Mouse (Mus musculus) megakaryocyte progenitor cell, adult 5-6 weeks (primary cell): Measurements from ENCODE around the gene Gusb. TPM values are rescaled to one million over a fixed set of nuclear protein-coding genes. Genes with fewer than 3 reads are reported as not detected.
"Not testable (repeated sequence)": the region's sequence is repeated elsewhere in the genome, so short reads cannot be mapped to it uniquely, and the experiment has no call there.

ENCODE experiments used
- ATAC-seq: replicated peaks from 2 replicates; pipeline ENCODE4 v1.8.0; 2016; ENCODE audit warnings: mild to moderate bottlenecking, moderate TSS enrichment, inconsistent platforms; ENCODE audit not compliant: poor library complexity
- total RNA-seq, 2 experiments: library from RNA; stranded (forward) in 1 of 2; stranded (reverse) in 1 of 2; fragments of 157-497, 149-512 nt in 1 of 2; fragments of 200-1000 nt in 1 of 2; gene quantifications; 2 replicates each; pipeline versions ENCODE4 v1.2.3 to v1.2.4; 2015 to 2017

Gene Gusb
- total RNA-seq (2015) (137 and 148 TPM in 2 replicates), total RNA-seq (2017) (77.6 and 90.6 TPM in 2 replicates)

DNA sequence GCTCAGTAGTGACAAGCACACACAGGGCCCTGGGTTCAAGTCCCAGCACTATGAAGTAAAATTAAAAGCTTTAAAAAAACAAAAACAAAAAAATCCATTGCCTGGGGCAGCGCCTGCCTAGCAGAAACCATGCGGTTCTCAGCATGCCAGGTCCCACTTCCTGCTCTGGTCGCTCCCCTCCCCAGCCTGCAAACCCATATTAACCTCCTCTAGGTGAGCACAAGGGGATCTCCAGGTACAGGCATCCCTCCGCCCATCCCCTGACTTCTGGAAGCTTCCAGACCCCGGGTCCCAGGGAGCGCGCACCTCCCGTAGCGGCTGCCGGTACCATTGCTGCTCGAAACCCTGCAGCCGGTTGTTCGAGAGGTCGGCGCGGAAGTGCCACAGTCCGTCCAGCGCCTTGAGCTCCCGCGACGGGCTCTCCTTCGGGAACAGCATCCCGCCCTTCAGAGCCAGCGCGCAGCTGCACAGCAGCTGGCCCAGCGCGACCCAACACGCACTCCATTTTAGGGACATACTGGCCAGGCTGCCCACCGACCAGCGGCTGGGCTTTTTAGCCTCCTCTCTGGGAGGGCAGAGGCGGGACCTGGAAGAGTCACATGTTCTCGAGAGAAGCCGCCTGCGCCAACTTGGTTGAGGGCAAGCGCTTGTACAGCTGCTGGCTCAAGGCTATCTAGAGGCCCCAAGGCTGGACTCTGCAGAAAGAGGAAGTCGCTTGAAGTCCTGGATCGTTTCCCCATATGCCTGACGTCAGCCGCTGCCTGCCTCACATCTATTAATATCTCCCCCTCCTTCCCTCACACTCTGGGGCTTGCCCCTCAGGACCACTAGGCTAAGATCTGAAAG lies at the start of gene Gusb:
Gene Gusb, minus strand, starts transcription at position 749 of the 846 bp plus-strand sequence.
- ATAC-seq, result peak; percentile 71

DNA sequence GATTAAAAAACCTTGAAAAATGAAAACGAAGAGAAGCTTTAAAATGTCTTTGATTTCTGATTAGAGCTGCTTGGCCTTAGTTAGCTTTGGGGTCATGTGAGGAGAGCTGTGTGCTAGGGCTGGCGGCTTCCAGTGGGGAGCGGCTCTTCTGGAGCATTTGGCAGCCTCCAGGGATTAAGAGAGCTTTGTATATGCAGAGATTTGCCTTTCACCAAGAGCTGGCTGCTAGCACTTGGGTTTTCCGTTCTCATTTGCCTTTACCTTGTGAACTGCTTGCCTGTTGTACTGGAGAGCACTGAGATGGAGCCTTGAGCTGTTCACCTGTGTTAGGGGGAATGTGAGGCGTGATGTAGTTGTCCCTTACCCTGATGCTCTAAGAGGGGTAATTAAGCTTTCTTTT lies 49.7 kb upstream of the Gusb start:
- no peak for ATAC-seq

DNA sequence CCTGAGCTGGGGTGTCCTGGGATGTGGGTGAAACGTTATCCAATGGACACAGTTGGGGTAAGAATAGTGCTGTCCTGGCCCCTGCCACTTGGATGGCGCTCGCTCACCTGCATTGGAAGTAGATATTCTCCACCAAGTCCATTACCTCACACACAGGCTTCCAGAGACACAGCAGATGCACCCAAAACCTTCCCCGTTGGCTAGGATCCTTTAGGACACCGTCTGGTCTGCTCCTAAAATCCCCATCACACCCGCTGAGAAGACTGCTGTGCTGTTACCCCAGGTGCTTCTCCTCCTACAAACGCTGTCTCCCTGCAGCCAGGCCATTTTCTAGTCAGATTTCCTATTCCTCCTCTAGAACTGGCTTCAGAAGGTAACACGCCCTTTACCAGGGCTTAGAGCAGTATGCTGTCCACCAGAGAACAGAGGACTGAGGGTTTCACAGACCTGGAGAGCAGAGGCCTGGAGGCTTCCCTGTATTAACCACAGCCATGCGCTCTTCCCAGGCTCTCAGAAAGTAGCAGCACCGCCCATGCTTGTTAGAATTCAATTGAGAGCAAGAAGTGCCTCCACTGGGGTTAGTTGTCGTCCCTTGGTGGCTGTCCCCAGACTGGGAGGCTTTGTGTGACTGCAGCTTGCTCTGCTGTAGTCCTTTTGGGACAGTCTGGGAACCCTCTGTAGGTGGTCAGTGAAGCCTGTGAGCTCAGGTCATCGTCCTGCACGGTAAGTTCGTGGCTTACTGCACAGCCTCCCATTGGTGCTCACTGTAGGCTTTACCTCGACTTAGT lies 48.4 kb upstream of the Gusb start:
- no peak for ATAC-seq

DNA sequence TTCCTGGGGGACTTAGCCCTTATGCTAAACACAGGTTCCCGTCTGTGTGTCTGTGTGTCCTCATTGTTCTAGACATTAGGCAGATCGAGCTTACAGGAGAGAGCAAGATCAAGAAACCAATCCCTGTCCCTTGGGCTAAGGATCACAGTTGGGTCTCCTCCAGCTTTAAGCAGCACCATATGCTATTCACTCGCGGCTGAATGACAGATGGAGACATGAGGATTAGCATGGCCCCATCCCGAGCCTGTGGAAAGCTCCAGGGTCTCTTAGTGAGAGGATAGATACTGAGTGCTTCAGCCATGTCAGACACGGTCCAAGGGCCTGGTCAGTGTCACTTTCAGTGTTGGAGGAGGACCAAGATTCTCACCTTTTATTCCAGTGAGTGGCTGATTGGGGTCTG lies 47.6 kb upstream of the Gusb start:
- no peak for ATAC-seq

DNA sequence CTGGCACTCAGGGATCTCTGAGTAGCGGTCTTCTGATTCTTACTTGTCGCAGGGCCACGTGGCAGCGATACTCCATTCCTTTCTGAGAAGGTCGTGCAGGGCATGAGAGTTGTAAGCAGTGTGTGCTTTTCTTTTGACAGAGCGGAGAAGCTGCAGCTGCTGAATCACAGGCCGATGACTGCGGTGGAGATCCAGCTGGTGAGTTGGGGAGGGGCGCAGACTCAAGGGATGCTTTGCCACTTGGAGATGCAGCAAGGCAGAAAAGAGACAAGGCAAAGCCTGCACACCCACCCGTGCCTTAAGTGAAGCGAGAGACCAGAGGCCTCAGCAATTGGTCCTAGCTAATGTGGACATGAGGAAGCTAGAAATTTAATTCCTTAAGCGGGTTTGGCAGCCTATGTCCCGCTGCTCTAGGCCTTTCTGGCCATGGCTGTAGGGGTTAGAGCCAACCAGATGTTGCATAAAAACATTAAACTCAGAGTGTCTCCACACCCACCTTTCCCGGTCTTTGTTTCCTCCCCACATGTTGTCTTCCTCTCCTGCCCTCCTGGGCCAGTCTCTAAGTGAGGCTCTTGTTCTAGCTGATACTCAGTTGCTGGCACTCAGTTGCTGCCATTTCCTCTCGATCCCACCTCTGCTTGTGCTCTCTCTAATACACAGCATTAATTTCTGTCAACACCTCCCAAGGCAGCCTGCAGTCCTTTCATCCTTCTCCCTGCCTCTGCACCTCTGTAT lies 46.1 kb upstream of the Gusb start:
- no peak for ATAC-seq

DNA sequence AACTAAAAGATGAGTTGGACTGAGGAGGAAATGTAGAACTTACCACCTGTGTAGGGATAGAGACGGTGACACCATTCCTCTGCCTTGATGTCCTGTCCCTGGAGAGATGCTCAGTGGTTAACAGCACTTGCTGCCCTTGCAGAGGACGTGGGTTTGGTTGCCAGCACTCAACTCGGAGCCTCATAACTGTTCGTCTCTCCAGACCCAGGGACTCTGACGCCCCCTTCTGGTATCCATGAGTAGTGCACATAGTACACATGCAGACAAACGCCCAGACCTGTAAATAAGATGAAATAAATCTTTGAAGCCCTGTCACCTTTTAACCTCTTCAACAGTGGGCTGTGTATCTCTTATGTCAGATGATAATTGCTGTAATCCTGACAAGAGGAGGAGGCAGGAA lies 44.2 kb upstream of the Gusb start:
- peak; percentile 45 for ATAC-seq

DNA sequence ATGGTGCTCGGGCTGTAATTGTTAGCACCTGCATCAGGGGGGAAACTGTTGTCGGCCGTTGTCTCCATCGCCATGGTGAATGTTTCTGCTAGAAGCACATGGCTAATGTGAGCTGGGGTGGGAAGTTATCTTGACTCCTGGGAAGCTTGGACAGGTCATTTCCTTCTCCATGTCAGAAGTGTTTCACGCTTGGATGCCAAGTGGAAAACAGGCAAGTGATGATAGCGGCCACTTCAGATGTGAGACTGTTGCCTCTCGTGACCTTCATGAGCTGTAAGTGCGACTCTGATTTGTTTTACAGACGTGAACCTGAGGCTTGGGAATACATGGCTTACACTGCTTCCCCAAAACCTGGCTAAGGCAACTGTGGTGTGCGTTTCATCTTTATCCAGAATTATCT lies 43.7 kb upstream of the Gusb start:
- no peak for ATAC-seq

DNA sequence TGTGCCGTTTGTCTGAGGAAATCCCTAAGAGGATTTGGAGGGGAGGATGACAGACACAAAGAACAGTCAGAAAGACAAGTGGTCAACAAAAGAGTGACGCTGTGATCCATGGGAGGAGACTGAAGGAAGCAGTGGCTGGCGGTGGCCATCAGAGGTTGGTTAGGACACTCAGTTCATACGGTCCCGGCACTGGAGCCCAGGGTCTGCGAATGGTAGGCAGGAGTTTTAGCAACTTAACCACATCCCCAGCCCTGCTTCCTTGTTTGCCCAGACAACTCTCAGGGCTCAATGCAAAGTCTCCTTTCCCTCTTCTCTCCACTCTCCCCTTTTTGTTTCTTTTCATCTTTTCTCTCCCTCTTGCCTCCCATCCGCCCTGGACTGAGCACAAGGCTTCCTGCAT lies 43.3 kb upstream of the Gusb start:
- no peak for ATAC-seq

DNA sequence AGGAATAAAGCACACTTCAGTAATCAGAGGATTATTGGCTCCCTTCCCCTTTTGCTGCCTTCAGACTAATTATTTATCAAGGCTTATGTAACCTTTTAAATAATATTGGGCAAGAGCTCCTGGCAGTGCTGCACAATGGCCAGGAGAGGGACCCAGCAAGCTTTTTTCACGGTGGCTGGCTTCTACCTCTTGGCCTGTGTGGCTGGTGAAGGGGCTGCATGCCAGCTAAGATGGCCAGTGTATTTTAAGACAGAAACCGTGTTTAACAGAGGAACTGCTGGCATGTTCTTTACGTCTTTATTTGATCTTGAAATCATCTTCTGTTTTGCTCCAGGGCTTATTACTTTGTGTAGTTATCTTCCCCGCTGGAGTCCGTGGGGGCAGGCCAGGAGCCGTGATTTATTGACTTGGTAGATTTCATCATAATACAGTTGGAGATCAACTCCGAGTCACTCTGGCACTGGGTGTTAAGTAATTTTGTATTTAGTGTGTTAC lies 41.4 kb upstream of the Gusb start:
- ATAC-seq, result peak; percentile 83

DNA sequence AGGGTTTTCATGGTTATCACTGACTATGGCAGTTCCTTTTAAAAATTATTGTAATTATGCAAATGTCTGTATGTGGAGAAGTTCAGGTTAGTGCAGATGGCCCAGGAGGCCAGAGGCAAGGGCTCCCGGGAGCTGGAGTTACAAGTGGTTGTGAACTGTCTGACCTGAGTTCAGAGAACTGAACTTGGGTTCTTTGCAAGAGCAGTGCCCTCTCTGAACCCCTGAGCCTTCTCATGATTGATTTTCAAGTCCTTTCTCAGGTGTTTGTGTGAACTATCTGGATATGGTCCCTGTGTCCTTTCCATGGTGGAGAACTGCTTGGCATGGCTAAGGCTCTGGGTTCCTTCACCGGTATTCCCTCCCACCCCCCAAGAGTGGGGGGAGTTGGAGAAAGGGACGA lies 40.9 kb upstream of the Gusb start:
- ATAC-seq, result no peak

DNA sequence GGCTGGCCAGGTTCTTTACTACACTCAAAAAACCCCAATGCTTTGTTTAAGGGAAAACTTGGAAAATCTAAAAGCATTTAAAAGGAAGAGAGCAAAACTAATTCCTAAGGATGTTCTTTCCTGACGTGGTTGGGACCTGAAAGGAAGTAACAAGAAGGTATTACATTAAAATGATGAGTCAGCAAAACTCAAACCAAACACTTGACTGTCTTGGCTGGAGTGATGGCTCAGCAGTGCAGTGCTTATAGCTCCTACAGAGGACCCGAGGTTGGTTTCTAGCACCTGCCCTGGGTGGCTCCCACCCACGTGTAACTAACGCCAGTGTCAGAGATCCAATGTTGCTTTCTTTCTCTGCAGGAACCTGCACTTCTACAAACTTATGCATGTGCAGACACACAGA lies 38.4 kb upstream of the Gusb start:
- no peak for ATAC-seq

DNA sequence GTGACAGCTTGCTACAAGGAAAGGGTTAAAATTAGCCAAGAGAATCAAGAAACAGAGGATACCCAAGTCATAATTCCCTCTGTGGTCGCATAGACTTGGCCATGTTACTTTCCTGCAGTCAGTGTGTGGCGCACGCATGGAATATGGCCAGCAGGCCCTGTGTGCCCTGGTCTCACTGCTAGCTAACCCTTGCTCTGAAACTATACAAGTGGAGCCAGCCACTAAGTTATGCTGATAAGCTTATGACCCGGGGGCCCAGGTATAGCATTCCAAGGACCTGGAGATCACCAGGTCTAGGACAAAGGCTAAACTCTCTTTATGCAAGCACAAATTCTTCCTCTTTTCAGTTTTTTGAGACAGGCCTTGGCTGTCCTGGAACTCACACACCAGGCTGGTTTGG lies 37.9 kb upstream of the Gusb start:
- no peak for ATAC-seq

DNA sequence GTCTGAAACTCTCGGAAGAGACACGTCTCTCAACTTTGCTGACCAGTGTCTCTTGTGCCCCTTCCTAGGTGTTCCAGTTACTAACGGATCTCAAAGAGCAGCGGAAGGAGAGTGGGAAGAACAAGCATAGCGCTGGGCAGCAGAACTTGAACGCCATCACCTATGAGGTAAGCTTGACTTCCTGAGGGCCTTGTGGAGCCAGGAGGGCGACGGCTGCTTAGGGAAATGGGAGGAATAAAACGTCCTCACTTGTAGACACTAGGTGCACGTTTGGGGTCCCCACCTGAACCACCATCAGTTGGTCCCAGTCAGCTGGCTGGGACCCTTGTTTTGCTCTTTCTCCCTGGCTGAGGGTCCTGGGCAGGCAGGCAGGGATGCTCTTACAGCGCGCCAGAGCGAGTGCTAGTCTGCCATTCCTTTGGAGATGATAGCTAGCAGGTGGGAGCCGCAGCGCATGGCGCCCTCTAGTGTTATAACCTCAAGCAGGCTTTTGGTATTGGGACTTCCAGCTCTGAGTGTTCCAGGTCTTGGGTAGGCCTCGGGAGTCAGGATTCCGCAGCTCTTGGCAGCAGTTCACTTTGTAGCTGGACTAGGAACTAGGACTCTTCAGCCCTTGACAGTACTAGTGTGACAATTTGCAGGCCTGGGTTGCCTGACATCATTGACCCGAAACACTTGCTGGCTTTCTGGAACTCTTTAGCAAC lies 35.1 kb upstream of the Gusb start:
- ATAC-seq, result peak; percentile 78

DNA sequence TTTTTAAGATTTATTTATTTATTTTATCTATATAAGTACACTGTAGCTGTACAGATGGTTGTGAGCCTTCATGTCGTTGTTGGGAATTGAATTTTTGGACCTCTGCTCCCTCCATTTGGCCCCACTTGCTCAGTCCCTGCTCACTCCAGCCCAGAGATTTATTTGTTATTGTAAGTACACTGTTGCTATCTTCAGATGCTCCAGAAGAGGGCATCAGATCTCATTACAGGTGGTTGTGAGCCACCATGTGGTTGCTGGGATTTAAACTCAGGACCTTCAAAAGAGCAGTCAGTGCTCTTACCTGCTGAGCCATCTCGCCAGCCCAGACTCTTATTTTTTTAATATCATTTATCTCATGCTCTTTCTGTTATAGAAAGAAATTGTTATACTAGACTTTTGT lies 33.5 kb upstream of the Gusb start:
- not testable (repeated sequence) for ATAC-seq

DNA sequence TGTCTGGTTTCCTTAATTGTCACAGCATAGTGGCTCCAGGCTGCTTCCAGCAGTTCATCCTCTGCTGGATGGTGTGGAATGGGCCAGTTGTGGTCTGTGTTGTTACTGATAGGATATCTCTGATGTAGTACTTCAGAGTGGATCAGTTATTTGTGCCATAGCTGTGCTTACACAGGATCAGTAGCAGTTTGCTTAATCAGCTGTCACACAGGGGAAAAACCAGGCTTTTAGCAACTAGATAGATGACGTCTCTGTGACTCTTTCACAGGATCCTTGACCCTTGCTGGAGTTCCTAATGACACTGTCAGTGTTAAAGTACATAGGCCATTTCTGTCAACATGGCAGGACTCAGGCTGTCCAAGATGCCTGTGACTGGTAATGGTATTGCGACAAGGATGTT lies 31.0 kb upstream of the Gusb start:
- ATAC-seq, result peak; percentile 24

DNA sequence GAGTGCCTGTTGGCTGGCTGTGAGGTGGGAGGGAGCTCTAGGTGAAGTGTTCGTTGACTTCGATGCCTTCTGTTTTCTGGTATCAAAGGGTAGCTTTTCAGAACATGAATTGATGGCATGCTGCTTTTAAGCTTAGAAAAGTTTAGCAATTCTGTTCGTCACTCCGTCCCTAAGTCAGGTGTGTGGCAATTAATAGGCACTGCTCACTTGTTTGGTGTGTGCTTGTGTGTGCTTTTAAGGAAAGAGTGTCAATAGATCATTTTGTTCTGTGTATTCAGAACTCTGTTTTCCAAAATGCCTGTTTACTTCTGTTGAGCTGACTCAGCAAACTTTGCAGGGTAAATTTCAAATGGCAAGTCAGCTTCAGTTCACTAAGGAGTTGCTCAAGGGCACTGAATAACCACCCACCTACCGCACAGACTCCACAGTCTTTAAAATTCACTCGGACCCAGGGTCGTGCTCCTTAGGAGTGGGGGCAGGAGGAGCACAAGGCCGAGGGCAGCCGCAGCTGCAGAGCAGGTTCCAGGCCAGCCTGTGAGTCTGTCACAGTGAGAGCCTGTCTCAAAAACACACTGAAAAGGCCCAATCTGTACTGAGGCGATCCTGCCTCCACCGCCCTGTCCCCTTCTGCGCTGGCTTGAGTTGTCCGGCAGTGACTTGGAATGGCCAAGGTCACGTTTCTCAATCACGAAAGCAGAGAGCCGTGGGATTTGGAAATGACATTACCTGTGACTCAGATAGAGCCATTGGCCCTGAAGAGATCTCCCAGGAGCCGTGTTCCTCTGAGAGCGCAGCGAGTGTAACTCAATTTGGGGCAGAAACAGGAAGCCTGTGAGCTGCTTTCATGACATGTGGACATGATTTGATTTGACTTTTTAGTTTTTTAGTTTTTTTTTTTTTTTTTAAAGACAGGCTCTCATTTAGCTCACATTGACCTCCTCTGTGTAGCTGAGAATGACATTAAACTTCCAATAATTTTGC lies 28.9 kb upstream of the Gusb start:
- ATAC-seq, result no peak

DNA sequence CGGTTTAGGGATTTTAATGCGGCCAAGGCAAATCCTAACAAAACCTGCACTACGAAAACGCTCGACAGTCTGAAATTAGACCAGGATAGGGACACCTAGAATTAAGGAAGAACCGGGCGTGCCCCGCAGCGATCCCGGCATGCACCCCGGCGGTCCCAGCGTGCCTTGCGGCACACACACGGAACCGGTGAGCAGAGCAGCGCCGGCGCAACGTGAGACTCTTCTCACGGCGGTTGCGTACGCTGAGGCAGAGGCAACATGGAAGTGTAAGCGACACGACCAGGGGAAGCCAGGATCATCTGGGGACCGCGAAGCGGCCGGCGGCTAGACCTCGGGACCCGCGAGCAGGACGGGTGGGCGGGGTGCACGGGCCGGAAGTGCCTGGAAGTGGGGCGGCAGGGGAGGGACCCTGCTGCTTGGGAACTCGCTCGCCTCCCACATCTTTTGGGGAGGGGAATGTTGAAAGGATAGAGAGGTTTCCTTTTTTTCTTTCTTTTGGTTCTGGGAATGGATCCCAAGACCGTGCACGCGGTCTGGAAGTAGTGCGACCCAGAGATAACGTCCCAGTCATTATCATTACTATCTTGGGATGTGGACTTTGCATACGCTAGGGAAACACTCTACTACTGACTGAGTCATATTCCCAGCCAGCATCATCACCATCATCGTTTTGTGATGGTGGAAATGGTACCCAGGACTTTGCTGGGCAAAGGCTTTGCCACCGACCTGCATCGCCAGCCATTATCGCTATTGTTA lies 26.5 kb upstream of the Gusb start, which contains the start of the genes Asl and Crcp:
Gene Asl, minus strand, starts transcription at position 106 of the 756 bp plus-strand sequence.
Gene Crcp, plus strand, starts transcription at position 149 of the 756 bp plus-strand sequence.
- peak; percentile 85 for ATAC-seq

DNA sequence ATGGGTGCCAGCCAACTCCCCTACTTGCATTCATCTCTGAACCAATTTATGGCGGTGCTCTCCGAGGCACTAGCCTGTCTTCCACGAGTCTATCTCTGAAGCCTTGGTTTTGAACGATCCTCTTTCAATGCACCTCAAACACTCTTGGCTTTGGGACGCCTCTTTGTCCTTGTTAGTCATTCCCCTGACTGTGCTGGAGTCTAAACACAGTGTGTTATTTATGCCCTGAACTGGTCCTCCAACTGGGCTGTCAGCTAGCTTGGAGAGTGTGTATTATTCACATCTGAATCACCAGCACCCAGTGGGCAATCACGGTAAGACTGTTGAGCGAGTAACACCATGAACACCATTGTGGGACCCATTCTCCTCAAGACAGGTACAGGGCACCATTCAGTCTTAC lies 24.8 kb upstream of the Gusb start:
- no peak for ATAC-seq

DNA sequence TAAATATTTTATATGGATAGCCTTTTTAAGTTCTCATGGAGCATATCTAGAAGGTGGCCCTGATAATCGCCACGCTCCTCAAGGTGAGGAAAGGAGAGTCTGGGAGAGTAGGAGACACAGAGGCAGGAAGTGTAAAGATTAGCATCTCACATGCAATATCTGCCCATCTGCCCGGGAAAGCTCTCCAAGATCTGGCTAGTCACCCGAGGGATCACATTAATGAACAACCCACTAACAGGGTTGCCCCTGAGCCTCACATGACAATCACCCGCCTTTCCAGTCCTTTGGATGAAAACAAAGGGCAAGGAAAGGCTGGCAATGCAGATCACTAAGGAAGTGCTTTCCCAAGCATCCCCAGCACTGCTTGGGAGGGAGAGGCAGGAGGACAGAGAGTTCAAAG lies 24.3 kb upstream of the Gusb start:
- no peak for ATAC-seq
